Mouse (Mus musculus): ENCODE measurements around the gene 5430419D17Rik.

- TF ChIP-seq CTCF (IDR thresholded peaks at IDR 0.05; ENCODE audit: low read depth) (0 out of 2 replicates have a peak, but pooled peaks have one; percentile 14), EP300 (IDR thresholded peaks at IDR 0.05; ENCODE audit: low read depth) (no peak)
Observed at GRCm38 (mm10) chr7:131327054-131327453, 152.9 kb downstream of the 5430419D17Rik start.
